Mouse (Mus musculus) embryo, embryonic 10.5 days (tissue): ENCODE measurements at regions not wholly inside any gene's neighbourhood (a gene's known extent, or its start where the extent isn't known, plus 50 kb on each side); places are given as distances from the start of the nearest gene placed in this dataset.

Source experiments
- DNase-seq: peaks from one replicate; pipeline ENCODE4 v3.0.0-alpha.2; 2015; ENCODE audit warnings: low spot score

- DNase-seq = peak; percentile 51
Measured at GRCm38 (mm10) chr8:90192856-90193255, 155.3 kb downstream of the Tox3 start.

GRCm38 (mm10) chr8:90182807-90183206 is 165.3 kb downstream of the Tox3 start:
- DNase-seq = no peak

- DNase-seq = no peak
Measured at GRCm38 (mm10) chr8:90176771-90177170, 171.4 kb downstream of the Tox3 start.

- DNase-seq = no peak
Measured at GRCm38 (mm10) chr8:90176335-90176734, 171.8 kb downstream of the Tox3 start.

- DNase-seq = no peak
Measured at GRCm38 (mm10) chr8:90166639-90167038, 181.5 kb downstream of the Tox3 start.

DNA sequence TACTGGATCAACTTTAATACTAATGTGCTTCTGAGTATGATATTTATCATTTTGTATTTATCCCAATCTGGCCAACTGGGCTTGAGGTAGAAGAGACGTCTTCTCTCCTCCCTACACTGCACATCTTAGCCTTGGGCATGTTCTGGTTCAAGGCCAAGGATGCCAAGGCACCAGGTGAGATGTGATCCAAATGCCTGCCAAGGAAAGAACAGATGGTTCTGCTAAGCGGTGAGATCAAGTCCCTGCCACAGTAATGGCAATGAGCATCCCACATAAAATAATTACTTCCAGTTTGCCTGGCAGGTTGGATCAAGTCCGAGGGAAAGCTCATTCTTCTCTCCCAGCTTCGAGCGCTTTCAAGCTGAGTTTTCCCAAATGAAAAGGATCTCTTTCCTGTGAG is 196.7 kb downstream of the Tox3 start:
- DNase-seq = no peak

DNA sequence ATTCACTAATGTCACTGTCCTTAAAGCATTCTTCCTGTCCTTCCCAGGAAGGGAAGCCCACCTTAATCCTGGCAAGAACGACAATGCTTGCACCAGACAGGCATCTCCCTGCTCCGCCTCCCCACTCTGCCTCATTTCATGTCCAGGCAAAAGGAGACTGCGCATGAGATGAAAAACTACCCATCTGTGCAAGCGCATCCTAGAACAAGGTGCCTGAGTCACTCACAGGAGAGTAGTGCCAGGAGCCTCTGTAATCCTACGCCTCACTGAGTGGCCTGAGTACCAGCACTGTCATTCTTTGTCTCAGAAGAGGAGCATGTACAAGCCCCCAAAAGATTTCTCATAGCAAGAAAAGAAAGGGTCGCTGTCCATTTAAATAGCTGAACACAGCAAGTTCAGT is 198.2 kb downstream of the Tox3 start:
- no peak for DNase-seq

DNA sequence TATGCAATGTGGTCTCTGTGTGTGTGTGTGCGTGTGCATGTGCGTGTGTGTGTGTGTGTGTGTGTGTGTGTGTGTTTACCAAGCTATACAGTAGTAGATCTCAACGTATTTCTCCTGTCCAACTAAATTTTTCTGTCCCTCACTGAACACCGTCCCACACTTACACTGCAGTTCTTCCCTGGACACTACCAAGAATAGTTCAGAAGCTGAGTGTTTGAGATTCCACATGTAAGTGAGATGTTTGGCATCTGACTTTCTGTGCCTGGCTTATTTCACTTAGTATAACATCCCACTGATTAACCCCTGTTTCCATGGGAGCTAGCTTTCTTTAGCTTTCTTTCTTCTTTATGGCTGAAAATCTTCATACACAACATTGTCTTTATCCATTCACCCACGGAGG is 213.5 kb downstream of the Tox3 start:
- no peak for DNase-seq

DNA sequence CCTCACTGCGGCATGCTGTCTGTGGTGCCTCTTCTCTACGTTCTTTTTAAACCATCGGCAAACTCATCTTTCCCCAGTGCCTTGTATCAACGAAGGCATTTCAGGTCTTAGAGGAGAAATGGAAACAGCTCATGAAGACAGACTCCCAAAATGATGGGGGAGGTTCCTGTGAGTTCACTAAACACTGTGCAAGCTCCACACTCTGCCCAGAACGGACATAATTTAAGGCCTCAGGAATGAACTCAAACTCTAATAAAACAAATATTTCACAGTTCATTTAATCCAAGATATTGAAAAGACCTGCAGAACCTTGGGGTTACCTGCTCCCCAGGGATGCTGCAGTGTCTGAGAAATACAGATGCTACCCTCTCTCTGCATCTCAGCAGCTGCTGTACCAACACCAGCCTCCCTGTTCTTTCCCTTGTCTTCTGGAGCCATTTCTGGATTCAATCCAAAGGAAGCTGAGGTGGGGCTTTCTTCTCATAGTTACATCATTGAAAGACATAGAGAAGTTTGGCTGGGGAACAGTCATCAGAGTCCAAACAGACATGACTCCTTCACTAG is 217.4 kb downstream of the Tox3 start:
- no peak for DNase-seq

GRCm38 (mm10) chr8:90125426-90125825 is 222.7 kb downstream of the Tox3 start:
- DNase-seq = no peak

- DNase-seq = no peak
Measured at GRCm38 (mm10) chr8:90123101-90123500, 225.0 kb downstream of the Tox3 start.

DNA sequence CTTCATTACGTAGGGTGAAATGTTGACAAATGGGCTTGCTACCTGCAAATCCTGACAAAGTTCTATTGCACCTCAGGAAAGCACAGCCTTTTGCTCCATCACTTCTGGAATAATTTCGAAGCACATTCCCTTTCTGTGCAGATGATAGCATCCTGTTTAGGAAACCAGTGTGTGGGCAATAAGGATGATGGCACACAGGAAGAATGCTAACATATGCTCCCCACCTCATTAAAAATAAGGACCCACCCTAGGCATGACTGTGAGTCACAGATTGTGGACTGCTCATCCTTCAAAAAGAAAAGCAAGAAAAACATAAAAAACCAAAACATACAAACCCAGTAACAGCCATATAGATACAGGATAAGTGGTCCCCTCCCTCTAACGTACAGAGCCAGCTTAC is 226.2 kb downstream of the Tox3 start:
- DNase-seq = no peak

GRCm38 (mm10) chr8:90121017-90121416 is 227.1 kb downstream of the Tox3 start:
- DNase-seq = peak; percentile 14

DNA sequence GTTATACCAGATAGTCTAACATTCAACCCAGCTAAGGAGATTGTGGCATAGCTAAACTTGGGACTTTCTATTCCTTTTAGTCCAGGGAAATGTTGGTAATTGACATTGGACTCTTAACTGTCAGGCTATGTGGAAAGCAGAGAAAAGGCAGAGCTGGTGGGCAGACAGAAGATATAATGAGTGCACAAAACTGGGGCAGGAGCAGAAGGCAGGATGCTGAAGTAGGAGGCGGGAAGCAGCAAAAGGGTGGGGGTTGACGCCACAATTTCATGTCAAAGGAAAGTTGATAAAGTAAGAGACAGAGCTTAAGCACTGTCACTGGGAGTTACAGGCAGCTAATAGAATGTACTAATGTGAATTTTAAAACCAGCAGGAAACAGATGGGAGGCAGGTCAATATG is 232.7 kb downstream of the Tox3 start:
- no peak for DNase-seq

- DNase-seq = no peak
Measured at GRCm38 (mm10) chr8:90100509-90100908, 247.6 kb downstream of the Tox3 start.

GRCm38 (mm10) chr8:90082630-90083029 is 265.5 kb downstream of the Tox3 start:
- DNase-seq = no peak

- DNase-seq = peak; percentile 87
Measured at GRCm38 (mm10) chr8:90076381-90076780, 271.8 kb downstream of the Tox3 start.

DNA sequence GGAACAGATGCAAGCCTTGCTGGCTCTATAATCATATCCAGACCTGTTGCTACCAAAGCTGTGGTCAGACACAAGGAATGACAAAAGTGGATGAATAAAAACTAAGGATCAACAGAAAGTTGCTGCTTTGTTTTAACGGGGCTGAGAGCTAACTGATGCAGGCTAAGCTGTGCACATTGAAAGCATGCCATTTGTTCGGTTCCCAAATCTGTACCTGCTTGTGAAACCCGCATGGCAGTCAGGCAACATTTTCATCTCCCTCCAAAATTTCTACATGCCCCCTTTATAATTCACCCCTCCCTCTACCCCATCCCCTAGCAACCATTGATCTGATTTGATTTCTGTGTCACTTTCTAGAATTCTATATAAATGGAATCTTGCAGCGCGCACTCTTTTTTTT is 272.3 kb downstream of the Tox3 start:
- DNase-seq = peak; percentile 62

DNA sequence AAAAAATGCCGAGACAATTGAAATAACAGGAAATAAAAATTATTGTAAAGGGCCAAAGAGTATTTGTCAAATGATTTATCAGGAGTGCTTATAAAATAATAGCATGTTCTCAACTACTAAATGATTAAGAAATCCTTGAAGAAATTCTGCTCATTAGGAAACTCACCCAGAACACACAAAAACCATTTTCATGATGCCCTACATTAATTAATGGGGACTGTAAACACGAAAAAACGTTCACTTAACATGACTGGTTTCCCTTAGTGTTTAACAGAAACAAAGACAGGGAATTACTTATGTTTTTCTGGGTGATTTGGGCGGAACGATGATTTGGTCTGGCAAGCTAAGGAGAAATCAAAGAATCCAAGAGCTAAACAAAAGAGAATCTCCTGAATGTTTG is 278.1 kb downstream of the Tox3 start:
- DNase-seq = no peak

- DNase-seq = no peak
Measured at GRCm38 (mm10) chr8:90069411-90069993, 278.6 kb downstream of the Tox3 start.

DNA sequence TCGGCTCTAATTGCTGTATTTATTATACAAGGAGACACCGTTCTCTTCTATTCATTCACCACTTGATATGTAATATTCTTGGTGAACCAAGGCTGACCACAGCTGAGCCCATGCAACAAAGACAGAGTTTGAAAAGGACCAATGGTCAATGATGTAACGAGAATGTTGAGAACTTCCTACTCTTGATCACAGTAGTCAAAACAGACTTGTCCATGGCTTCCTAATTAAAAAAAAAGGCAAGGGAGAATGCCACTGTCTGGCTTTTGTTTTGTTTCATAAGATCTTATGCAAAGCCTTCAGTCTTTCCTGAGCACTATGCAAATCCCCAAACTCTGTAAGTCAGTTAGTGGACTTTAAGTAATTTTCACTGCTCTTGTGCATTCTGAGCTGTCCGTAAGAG is 279.7 kb downstream of the Tox3 start:
- no peak for DNase-seq

DNA sequence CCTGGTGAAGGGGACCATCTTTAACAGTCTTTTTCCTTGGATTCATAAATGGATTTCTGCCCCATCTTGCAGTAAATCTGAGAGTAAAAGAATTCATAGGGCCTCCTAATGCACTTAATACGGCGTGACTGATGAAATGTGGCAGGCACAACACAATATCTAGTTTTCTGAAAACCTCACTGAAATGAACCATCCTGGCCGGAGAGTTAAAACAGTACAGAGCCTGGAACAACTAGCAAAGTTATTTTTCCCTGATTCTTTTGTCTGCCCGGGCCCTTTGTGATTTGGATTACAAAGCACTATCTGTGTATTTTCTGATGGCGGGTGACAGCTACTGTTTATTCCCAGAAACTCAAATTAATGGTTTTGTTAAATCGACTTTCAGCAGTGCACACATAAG is 283.8 kb downstream of the Tox3 start:
- DNase-seq = peak; percentile 30

DNA sequence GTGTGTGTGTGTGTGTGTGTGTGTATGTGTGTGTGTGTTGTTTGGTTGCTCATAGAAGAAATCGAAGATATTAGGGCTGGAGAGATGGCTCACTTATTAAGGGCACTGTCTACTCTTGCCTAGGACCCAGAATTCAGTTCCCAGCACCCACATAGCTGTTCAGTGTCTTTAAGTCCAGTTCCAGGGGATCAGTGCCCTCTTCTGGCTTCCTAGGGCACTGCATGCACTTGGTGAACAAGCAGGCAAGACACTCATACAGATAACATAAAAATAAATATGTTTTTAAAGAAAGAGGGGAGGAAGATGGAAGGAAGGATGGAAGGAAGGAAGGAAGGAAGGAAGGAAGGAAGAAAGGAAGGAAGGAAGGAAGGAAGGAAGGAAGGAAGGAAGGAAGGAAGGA is 284.9 kb downstream of the Tox3 start:
- DNase-seq = no peak

DNA sequence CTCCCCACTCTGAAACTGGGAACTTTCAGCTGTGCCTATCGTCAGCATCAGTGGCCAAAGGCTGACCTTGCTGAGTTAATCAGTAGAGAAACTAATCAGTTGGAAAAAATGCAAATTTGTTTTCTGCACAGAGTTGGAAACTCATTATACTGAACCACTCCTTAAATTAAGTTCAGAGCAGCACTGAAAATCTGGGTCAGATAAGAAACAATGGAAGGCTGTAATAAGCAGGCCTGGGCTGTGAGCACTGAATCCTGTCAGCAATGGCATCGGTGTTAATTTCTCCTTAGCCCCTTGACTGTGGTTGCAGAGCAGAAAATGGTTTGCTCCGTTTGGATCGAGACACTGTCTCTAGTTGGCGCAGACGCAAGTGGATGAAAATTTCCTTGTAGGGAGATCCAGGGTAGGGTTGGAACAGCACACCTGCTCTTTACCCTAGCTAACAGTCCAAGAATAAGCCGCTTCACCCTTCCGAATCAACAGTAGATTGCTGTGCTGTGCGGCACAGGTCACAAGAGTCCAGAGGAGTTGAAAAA is 289.4 kb downstream of the Tox3 start:
- no peak for DNase-seq
